Mouse (Mus musculus) testis, adult 2 months (tissue): ENCODE results near the gene Frat2.

ENCODE experiments used
- CTCF ChIP-seq: fragments of 200-500 bp; IDR thresholded peaks from 2 replicates; pipeline ENCODE4 v1.5.1; 2012; ENCODE audit warnings: low read depth, mild to moderate bottlenecking, inconsistent platforms, low read length, moderate library complexity; ENCODE audit not compliant: control insufficient read depth, insufficient read depth, insufficient replicate concordance
- POLR2A ChIP-seq: fragments of 200-500 bp; IDR thresholded peaks from 2 replicates; pipeline ENCODE4 v1.6.1; 2012; ENCODE audit warnings: low read depth, mild to moderate bottlenecking, inconsistent platforms, low read length, moderate library complexity; ENCODE audit not compliant: control insufficient read depth

DNA sequence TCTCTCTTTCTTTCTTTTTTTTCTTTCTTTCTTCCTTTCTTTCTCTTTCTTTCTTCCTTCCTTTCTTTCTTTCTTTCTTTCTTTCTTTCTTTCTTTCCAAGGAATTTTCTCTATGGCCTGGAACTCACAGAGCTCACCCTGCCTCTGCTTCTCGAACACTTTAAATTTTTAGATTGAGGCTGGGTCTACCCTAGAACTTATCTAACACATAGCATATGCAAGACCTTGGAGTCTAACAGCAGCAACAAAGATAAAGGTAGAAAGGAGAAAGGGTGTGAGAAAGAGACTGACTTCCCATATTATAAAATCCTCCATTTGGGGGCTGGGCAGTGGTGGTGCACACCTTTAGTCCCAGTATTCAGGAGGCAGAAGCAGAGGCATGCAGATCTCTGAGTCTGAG lies 25.3 kb downstream of the Frat2 start:
- TF ChIP-seq CTCF (no peak), POLR2A (no peak)
